Mouse (Mus musculus) small intestine, adult 2 months (tissue): ENCODE data around the gene Cacng1. TPM values are rescaled to one million over a fixed set of nuclear protein-coding genes. Genes with fewer than 3 reads are reported as not detected.

Experiments
- H3K27ac ChIP-seq: fragments of 200-500 bp; 2 replicates; pipeline ENCODE4 v1.5.1; 2012; ENCODE audit warnings: low read depth, low read length, control low read depth, inconsistent platforms; ENCODE audit not compliant: insufficient read depth
- H3K27me3 ChIP-seq: fragments of 200-500 bp; 2 replicates; pipeline ENCODE4 v1.6.1; 2012; ENCODE audit warnings: mild to moderate bottlenecking, moderate library complexity, low read length, inconsistent platforms; ENCODE audit not compliant: control insufficient read depth, insufficient read depth
- H3K36me3 ChIP-seq: fragments of 200-500 bp; 2 replicates; pipeline ENCODE4 v1.6.1; 2012; ENCODE audit warnings: mild to moderate bottlenecking, low read length, control low read depth, inconsistent platforms; ENCODE audit not compliant: control insufficient read depth, insufficient read depth
- H3K4me1 ChIP-seq: fragments of 200-500 bp; 2 replicates; pipeline ENCODE4 v1.6.1; 2012; ENCODE audit warnings: low read length, inconsistent platforms, mixed read lengths; ENCODE audit not compliant: control insufficient read depth, insufficient read depth, insufficient read length
- H3K4me3 ChIP-seq: fragments of 200-500 bp; 2 replicates; pipeline ENCODE4 v1.5.1; 2012; ENCODE audit warnings: low read depth, mild to moderate bottlenecking, control low read depth, inconsistent platforms, low read length, moderate library complexity
- CTCF ChIP-seq: fragments of 200-500 bp; IDR thresholded peaks from 2 replicates; pipeline ENCODE4 v1.5.1; 2012; ENCODE audit warnings: low read depth, mild to moderate bottlenecking, control low read depth, inconsistent platforms, low read length, moderate library complexity, mixed read lengths; ENCODE audit not compliant: insufficient replicate concordance, insufficient read length; ENCODE audit errors: extremely low read depth
- POLR2A ChIP-seq: fragments of 200-500 bp; IDR thresholded peaks from 2 replicates; pipeline ENCODE4 v1.6.1; 2012; ENCODE audit warnings: low read depth, mild to moderate bottlenecking, control low read depth, inconsistent platforms, low read length, moderate library complexity
- WGBS: fragments of 180-500 bp; shearing (Covaris S2); methylation state at CpG from one replicate; pipeline ENCODE4 v1.1.7; 2018; 5-methylcytosine and 5-hydroxymethylcytosine counted together
- polyA plus RNA-seq: library from polyadenylated mRNA; depleted of rRNA; stranded (reverse); fragments of >200 nt; gene quantifications from 2 replicates; pipeline ENCODE4 v1.2.3, GENCODE M21; 2012

Cacng1 gene
- polyA plus RNA-seq, 1 experiment, result 0.15 TPM

DNA sequence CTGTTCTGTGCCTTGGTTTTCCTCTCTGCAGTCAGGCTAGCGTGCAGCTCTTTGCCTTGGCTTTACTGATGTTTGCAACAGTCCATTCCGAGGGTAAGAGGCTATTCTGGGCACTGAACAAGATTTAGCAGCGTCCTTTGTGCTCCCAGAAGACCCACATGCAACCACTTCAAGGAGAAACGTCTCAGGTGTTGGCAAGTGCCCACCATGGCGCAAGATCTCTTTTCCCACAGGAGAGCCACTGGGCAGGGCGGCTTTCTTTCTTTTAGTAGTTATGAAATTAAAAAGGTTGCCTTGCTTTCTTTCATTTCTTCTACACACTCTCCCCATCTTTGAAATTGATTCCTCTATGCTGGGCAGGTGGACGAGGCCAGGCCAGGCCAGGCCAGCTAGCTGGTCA is 12.8 kb upstream of the Cacng1 start:
- Histone ChIP-seq H3K4me1 (no peaks in the 10 kb centered on the region), H3K36me3 (no peaks in the 10 kb centered on the region), H3K4me3 (no peak overlapping the region), H3K27me3 (no peaks in the 10 kb centered on the region), H3K27ac (no peak overlapping the region)
- WGBS, result 75% methylated on average over 7 of the region's 7 CpGs
- TF ChIP-seq CTCF (no peak), POLR2A (no peak)

DNA sequence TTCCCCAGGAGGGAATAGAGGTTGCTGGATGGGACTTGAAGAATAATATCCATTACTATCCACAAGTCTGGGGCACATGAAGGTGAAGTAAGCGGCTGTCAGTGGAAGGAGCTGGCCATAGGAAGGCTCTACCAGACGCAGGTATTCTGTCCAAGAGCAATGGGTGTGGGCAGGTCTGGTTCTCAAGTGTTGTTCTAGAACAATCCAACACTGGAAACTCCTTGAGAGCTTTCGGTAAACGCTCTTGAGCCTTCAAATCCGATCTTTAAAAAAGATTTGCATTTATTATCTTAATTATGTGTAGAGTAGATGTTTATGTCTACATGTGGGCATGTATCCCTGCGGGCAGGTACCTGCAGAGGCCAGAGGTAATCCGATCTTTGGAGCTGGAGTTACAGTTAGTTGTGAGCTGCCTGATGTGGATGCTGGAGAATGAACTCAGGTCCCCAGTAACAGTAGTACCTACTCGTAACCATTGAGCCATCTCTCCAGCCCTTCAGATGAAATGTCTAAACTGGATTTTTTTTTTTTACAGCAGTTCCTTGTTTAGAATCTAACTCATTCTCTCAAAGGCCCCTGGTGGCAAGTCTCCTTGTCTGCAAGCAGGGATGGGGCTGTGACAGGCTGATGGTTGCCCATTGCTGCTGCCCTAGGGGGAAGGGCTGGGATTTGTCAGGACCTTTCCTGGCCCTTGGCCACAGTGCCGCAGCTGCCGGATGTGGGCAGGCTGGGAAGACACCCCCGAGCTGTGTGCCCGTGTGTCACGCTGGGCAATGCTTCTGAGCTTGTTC is 11.9 kb upstream of the Cacng1 start:
- Histone ChIP-seq H3K4me3 (no peak overlapping the region), H3K4me1 (no peaks in the 10 kb centered on the region), H3K27me3 (no peaks in the 10 kb centered on the region), H3K36me3 (no peaks in the 10 kb centered on the region), H3K27ac (no peak overlapping the region)
- WGBS, result 66% methylated on average over 13 of the region's 13 CpGs
- no peak for TF ChIP-seq POLR2A
- no peak for TF ChIP-seq CTCF

DNA sequence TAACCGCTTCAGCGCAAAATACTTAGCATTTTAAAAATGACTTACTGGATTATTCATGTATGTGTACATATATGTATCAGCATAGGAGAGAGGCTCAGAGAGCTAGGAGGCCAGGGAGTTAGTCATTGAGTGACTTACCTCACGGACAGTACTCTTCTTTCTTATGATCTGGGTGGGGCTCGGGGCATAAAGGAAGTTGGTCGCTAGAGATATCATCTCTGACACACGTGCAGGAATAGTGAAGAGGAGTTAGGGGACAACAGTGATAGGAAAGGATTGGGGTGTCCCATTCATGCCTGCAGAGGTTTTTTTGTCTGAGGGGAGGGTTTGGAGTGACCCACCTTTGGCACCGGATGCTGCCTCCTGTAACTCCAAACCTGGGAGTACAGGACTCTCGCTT is 8.3 kb upstream of the Cacng1 start:
- WGBS, result 65% methylated on average over 8 of the region's 8 CpGs

DNA sequence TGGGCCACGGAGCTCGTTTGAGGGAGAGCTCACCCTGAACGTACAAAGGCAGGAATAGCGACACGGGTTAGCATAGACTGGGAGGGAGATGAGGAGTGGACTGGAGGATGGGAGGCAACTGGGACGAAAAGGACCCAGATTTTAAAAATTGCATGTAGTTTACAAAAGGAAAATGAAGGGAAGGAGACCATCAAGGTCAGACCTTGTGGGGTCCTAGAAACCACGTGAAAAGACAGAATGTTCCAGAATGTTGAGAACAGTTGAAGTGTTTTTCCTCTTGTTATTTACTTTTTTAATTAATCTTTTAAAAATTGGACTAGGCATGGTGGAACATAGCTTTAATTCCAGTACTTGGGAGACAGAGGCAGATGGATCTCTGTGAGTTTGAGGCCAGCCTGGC is 4.7 kb upstream of the Cacng1 start:
- 84% methylated on average over 7 of the region's 7 CpGs for WGBS
- H3K27ac ChIP-seq, result no peak overlapping the region
- TF ChIP-seq POLR2A (no peak), CTCF (no peak)
- no peaks in the 10 kb centered on the region for H3K4me1 ChIP-seq
- no peaks in the 10 kb centered on the region for H3K27me3 ChIP-seq
- H3K36me3 ChIP-seq, result no peaks in the 10 kb centered on the region
- H3K4me3 ChIP-seq, result no peak overlapping the region

More for the DNA sequence above, 8.3 kb upstream of the Cacng1 start:
- TF ChIP-seq POLR2A, result no peak
- TF ChIP-seq CTCF, result no peak
- Histone ChIP-seq H3K4me3 (no peak overlapping the region), H3K27ac (no peak overlapping the region), H3K36me3 (no peaks in the 10 kb centered on the region), H3K27me3 (no peaks in the 10 kb centered on the region), H3K4me1 (no peaks in the 10 kb centered on the region)

DNA sequence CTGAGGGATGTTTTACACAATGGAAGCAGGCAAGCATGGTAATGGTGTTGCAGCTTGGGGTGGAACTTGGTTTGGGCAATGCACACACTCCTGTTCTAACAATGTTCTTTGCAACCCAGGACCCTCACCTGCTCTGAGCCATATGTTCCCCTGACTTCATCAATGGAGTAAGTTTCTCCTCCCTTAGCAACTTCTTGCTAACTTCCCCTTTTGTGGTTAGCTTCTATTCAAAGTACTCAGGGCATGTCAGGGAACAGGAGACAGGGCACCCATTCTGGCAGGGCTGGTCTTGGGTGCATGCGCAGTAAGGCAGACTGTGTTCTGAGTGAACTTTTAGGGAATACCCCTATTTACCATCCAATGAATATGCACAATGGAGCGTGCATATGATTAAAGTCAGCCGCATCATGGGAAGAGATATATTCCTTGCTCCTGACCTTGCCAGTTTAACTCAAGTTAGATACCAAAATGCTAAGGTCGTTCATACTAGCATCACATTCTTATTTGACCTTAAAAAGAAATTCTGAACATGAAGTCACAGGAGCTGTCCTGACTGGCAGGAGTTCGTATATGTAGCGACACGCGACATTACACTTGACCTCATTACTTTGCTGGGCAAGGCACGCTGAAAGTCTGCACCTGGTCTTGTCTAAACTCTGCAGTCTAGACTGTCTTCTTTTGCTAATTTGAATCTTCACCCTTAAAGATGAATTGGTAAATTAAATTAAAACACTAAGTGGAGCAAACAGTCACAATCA is 4.1 kb upstream of the Cacng1 start:
- TF ChIP-seq POLR2A, result no peak
- no peak for TF ChIP-seq CTCF
- Histone ChIP-seq H3K4me1 (no peaks in the 10 kb centered on the region), H3K4me3 (no peak overlapping the region), H3K36me3 (no peaks in the 10 kb centered on the region), H3K27ac (no peak overlapping the region), H3K27me3 (no peaks in the 10 kb centered on the region)
- WGBS, result 85% methylated on average over 9 of the region's 9 CpGs

DNA sequence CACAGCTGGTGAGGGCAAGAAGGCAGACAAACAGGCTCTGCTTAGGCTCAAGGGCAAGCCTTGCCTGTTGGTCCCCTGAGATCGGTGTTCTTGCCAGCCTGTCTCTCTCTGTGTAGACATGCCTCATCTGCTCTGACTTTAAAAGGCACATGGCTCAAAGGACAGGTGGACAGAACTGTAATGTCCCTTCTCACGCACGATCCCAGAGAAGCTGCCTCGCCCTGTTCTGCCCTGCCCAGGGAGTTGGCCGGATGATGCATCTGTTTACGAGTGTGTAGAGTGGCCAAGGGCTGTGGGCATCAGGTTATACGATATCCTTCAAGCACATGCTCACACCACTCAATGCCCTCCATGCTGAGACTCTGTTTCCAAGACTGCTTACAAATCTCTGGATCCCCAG is 2.0 kb downstream of the Cacng1 start:
- H3K36me3 ChIP-seq, result no peaks in the 10 kb centered on the region
- TF ChIP-seq POLR2A, result no peak
- no peak for TF ChIP-seq CTCF
- 58% methylated on average over 7 of the region's 7 CpGs for WGBS

DNA sequence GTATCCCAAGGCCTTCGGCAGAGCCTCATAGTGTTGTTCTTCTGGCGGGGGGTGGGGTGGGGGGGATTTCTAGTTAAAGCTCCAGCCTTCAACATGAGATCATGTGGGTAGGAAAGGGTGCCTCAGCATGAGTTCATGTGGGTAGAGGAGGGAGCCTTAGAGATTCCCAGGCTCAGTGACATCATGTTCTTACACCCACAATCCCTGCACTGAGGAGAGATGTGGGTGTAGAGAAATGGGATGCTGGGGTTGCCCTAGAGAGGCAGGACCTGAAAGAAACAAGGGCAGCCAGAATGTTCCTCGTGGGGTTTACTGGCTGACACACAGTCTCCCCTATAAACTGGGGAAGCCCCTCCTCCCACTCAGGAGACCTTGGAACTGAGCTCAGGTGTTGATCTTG is 5.9 kb downstream of the Cacng1 start:
- Histone ChIP-seq H3K4me1 (no peaks in the 10 kb centered on the region), H3K36me3 (no peaks in the 10 kb centered on the region), H3K4me3 (no peak overlapping the region), H3K27me3 (no peaks in the 10 kb centered on the region), H3K27ac (no peak overlapping the region)
- 43% methylated on average over 3 of the region's 3 CpGs for WGBS
- TF ChIP-seq POLR2A, result no peak
- no peak for TF ChIP-seq CTCF

More for the DNA sequence above, 2.0 kb downstream of the Cacng1 start:
- Histone ChIP-seq H3K4me1 (no peaks in the 10 kb centered on the region), H3K27ac (no peak overlapping the region), H3K4me3 (no peak overlapping the region), H3K27me3 (no peaks in the 10 kb centered on the region)
